Mouse (Mus musculus) embryonic fibroblast, embryonic 13.5 days (primary cell): ENCODE measurements around the gene Fabp3.

ENCODE experiments used
- CTCF ChIP-seq: IDR thresholded peaks from 2 replicates; pipeline ENCODE4 v1.5.1; 2011; ENCODE audit warnings: mild to moderate bottlenecking, control low read depth, low read length, moderate library complexity, borderline replicate concordance; ENCODE audit not compliant: insufficient read depth
- POLR2A ChIP-seq: IDR thresholded peaks from 2 replicates; pipeline ENCODE4 v1.6.1; 2011; ENCODE audit warnings: low read depth, mild to moderate bottlenecking, control low read depth, low read length, moderate library complexity

DNA sequence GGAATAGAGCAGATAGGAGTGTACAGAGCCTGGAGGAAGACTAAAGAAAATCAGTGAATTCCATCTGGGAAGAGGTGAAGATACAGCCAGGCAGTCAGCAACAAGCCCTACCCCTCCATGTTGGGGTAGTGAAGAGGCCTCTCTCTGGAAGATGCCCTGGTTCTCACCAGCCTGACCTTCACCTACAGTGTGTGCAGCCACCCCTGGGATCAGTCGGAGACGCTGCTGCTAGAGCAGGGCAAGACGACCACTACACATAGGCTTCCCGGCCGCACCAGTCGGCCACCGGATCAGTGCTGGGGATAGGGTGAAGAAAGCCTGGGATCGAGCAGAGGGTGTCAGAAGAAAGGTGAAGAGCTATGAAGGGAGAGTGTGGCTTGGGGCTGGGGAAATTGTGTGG is 859 bp downstream of the Fabp3 start:
- TF ChIP-seq CTCF (no peak), POLR2A (no peak)
